In genomic region chr6:13617110-13617509, GRCm38 (mm10) we compare ENCODE assay signal across 25 mouse cellular contexts. TPM values are rescaled to one million over a fixed set of nuclear protein-coding genes. Genes with fewer than 3 reads are reported as not detected.
DNase-seq lines count a peak whose midpoint lies in the region; ATAC-seq and TF ChIP-seq lines count a peak whose summit lies in the region.
"Had no signal": no experiment of that assay in that cellular context is flagged by ENCODE, and none has a peak within 500 bp of the region (broad histone marks: within the 10 kb centered on the region; RNA-seq: fewer than 3 reads in every experiment).

No protein-coding gene starts in this region.

- H3K36me3 ChIP-seq in liver, embryonic 11.5 days (ENCODE audit: control insufficient read depth, insufficient read depth, low read length): no peaks in the 10 kb centered on the region
- H3K36me3 ChIP-seq in liver, postnatal 0 days (replicated peaks; ENCODE audit: insufficient read depth, low read length): no peaks in the 10 kb centered on the region
- no peaks in the 10 kb centered on the region for H3K36me3 ChIP-seq in midbrain, embryonic 14.5 days (ENCODE audit: control insufficient read depth, insufficient read depth, low read length)
- H3K36me3 ChIP-seq: hindbrain, embryonic 12.5 days; lung, embryonic 15.5 days; stomach, embryonic 15.5 days had no signal

- ATAC-seq in liver, embryonic 11.5 days (replicated peaks; ENCODE audit: low FRiP score): peak; percentile 85
- ATAC-seq in liver, postnatal 0 days: 0 out of 2 replicates have a peak, but pooled peaks have one; percentile 21
- no peak for ATAC-seq in midbrain, embryonic 14.5 days (ENCODE audit: low FRiP score, low TSS enrichment)

- no peak overlapping the region for H3K27ac ChIP-seq in liver, embryonic 11.5 days (ENCODE audit: low read depth, low read length)
- H3K27ac ChIP-seq in liver, postnatal 0 days (ENCODE audit: low read depth): no peak overlapping the region
- no peak overlapping the region for H3K27ac ChIP-seq in midbrain, embryonic 14.5 days (replicated peaks; ENCODE audit: low read depth, low read length)
- no peak overlapping the region for H3K27ac ChIP-seq in layer of hippocampus, adult 2 months
- H3K27ac ChIP-seq: embryonic facial prominence, embryonic 12.5 days; forebrain, embryonic 12.5 days; gastrocnemius, adult 2 months; hindbrain, embryonic 12.5 days; lung, embryonic 15.5 days; neural tube, embryonic 15.5 days; stomach, embryonic 15.5 days had no signal

- H3K4me1 ChIP-seq in liver, embryonic 11.5 days (replicated peaks; ENCODE audit: control insufficient read depth, insufficient read depth, low read length): no peaks in the 10 kb centered on the region; the same call in 1 of the 2 replicates
- no peaks in the 10 kb centered on the region for H3K4me1 ChIP-seq in liver, postnatal 0 days (ENCODE audit: insufficient read depth)
- no peaks in the 10 kb centered on the region for H3K4me1 ChIP-seq in midbrain, embryonic 14.5 days (ENCODE audit: control insufficient read depth, insufficient read depth, low read length)
- H3K4me1 ChIP-seq: embryonic facial prominence, embryonic 12.5 days; forebrain, embryonic 12.5 days; hindbrain, embryonic 12.5 days; lung, embryonic 15.5 days; neural tube, embryonic 15.5 days; stomach, embryonic 15.5 days had no signal

- H3K9ac ChIP-seq in liver, embryonic 11.5 days (ENCODE audit: low read depth, low read length): no peak overlapping the region
- no peak overlapping the region for H3K9ac ChIP-seq in liver, postnatal 0 days (replicated peaks)
- no peak overlapping the region for H3K9ac ChIP-seq in midbrain, embryonic 14.5 days (replicated peaks; ENCODE audit: low read length)
- H3K9ac ChIP-seq: embryonic facial prominence, embryonic 12.5 days; forebrain, embryonic 12.5 days; hindbrain, embryonic 12.5 days; lung, embryonic 15.5 days; neural tube, embryonic 15.5 days; stomach, embryonic 15.5 days had no signal

- TF ChIP-seq EP300 in liver, postnatal 0 days (IDR thresholded peaks at IDR 0.05; ENCODE audit: low read depth): no peak

- H3K4me2 ChIP-seq in liver, embryonic 11.5 days: no peak overlapping the region
- no peak overlapping the region for H3K4me2 ChIP-seq in liver, postnatal 0 days (ENCODE audit: low read depth, low read length)
- no peak overlapping the region for H3K4me2 ChIP-seq in midbrain, embryonic 14.5 days (ENCODE audit: low read length)
- H3K4me2 ChIP-seq: embryonic facial prominence, embryonic 12.5 days; forebrain, embryonic 12.5 days; heart, embryonic 11.5 days; hindbrain, embryonic 12.5 days; lung, embryonic 15.5 days; midbrain, embryonic 11.5 days; neural tube, embryonic 15.5 days; stomach, embryonic 15.5 days had no signal

- TF ChIP-seq CTCF in liver, postnatal 0 days (IDR thresholded peaks at IDR 0.05; ENCODE audit: low read depth): no peak
- no peak for TF ChIP-seq CTCF in layer of hippocampus, adult 2 months (conservative IDR thresholded peaks at IDR 0.05)

- no peaks in the 10 kb centered on the region for H3K9me3 ChIP-seq in liver, embryonic 11.5 days (ENCODE audit: control insufficient read depth, low read length)
- H3K9me3 ChIP-seq in liver, postnatal 0 days (ENCODE audit: low read length): no peaks in the 10 kb centered on the region
- no peaks in the 10 kb centered on the region for H3K9me3 ChIP-seq in midbrain, embryonic 14.5 days (ENCODE audit: control insufficient read depth, low read length)
- H3K9me3 ChIP-seq: embryonic facial prominence, embryonic 12.5 days; forebrain, embryonic 12.5 days; hindbrain, embryonic 12.5 days; lung, embryonic 15.5 days; neural tube, embryonic 15.5 days; stomach, embryonic 15.5 days had no signal

- H3K27me3 ChIP-seq in liver, embryonic 11.5 days (replicated peaks; ENCODE audit: control insufficient read depth, insufficient read depth, low read length): no peaks in the 10 kb centered on the region
- no peaks in the 10 kb centered on the region for H3K27me3 ChIP-seq in liver, postnatal 0 days (ENCODE audit: insufficient read depth, low read length)
- no peaks in the 10 kb centered on the region for H3K27me3 ChIP-seq in midbrain, embryonic 14.5 days (ENCODE audit: control insufficient read depth, insufficient read depth, low read length)
- H3K27me3 ChIP-seq: embryonic facial prominence, embryonic 12.5 days; forebrain, embryonic 12.5 days; hindbrain, embryonic 12.5 days; lung, embryonic 15.5 days; neural tube, embryonic 15.5 days; stomach, embryonic 15.5 days had no signal

- 42% methylated on average over 3 of the region's 3 CpGs for WGBS in liver, embryonic 11.5 days
- WGBS in liver, postnatal 0 days (ENCODE audit: insufficient replicate concordance): 43% methylated on average over 3 of the region's 3 CpGs
- 89% methylated on average over 3 of the region's 3 CpGs for WGBS in midbrain, embryonic 14.5 days

- peak; percentile 35 for DNase-seq in 3T3-L1 (ENCODE audit: low read depth, low spot score)
- peak; percentile 24 for DNase-seq in Muller cell, postnatal 12 days (ENCODE audit: inconsistent ontology term)
- no peak for DNase-seq in liver, embryonic 11.5 days (ENCODE audit: low spot score)
- DNase-seq in liver, postnatal 0 days: no peak
- DNase-seq in left cerebral cortex, adult 8-10 months (ENCODE audit: low spot score in 2 of 2): no peak
- DNase-seq in midbrain, embryonic 14.5 days: no peak
- DNase-seq in layer of hippocampus, postnatal 14 days (ENCODE audit: low spot score in 2 of 2): no peak
- no peak for DNase-seq in layer of hippocampus, adult 2 months (ENCODE audit: low spot score in 2 of 2)
- DNase-seq: cerebellum, adult 11-12 months; cerebellum, postnatal 10 days; gastrocnemius, adult 2 months; heart, postnatal 10 days; kidney, adult 9 months; kidney, postnatal 36 days; lung, postnatal 36 days; thymus, adult 18-20 months; thymus, postnatal 36 days had no signal

- no peak overlapping the region for H3K4me3 ChIP-seq in liver, embryonic 11.5 days (ENCODE audit: low read depth, low read length)
- no peak overlapping the region for H3K4me3 ChIP-seq in liver, postnatal 0 days (ENCODE audit: low read depth, low read length)
- H3K4me3 ChIP-seq in midbrain, embryonic 14.5 days (replicated peaks; ENCODE audit: low read depth, low read length): no peak overlapping the region
- no peak overlapping the region for H3K4me3 ChIP-seq in layer of hippocampus, adult 2 months
- H3K4me3 ChIP-seq: embryonic facial prominence, embryonic 12.5 days; forebrain, embryonic 12.5 days; gastrocnemius, adult 2 months; hindbrain, embryonic 12.5 days; lung, embryonic 15.5 days; neural tube, embryonic 15.5 days; stomach, embryonic 15.5 days had no signal

RNA-seq across cellular contexts. Expression of gene Tmem168, which starts 9.2 kb away (rescaled TPM):
- polyA plus RNA-seq in liver, embryonic 11.5 days (2014; fragmentation: Nextera tagmentation; extraction: Ambion mirVana): 29.1 and 32.3 TPM in 2 replicates
- 10.7 and 11.4 TPM in 2 replicates for polyA plus RNA-seq in liver, postnatal 0 days (2015; fragmentation: Nextera tagmentation; extraction: Ambion mirVana)
- 10 to 100 TPM; 12.0 to 16.5 (median 13.3) TPM for total RNA-seq in left cerebral cortex, adult 8-10 months (2022)
- 18.0 and 24.7 TPM in 2 replicates for polyA plus RNA-seq in midbrain, embryonic 14.5 days (2014; fragmentation: Nextera tagmentation; extraction: Ambion mirVana)
- total RNA-seq in layer of hippocampus, postnatal 14 days (2021): 10 to 100 TPM; 15.3 to 15.8 TPM
- 10 to 100 TPM; 14.2 to 16.9 TPM for total RNA-seq in layer of hippocampus, adult 2 months (2021)

Comparison
In these comparisons a context has a peak if more than half of its experiments do, and no peak if none do; other contexts are left out.
1. DNase-seq: peak in 3T3-L1 (single experiment) and Muller cell, postnatal 12 days (single experiment); none in liver, embryonic 11.5 days (single experiment), liver, postnatal 0 days (single experiment), left cerebral cortex, adult 8-10 months (0 of 2), midbrain, embryonic 14.5 days (single experiment), layer of hippocampus, postnatal 14 days (0 of 2) and layer of hippocampus, adult 2 months (0 of 2).